Mouse (Mus musculus): ENCODE measurements around the gene Sv2b. TPM values are rescaled to one million over a fixed set of nuclear protein-coding genes. Genes with fewer than 3 reads are reported as not detected.
"Not testable (repeated sequence)": the region's sequence is repeated elsewhere in the genome, so short reads cannot be mapped to it uniquely, and the experiment has no call there.

Gene Sv2b
- polyA plus RNA-seq, 1 experiment from 2014 or later: 0.46 TPM

- no peaks in the 10 kb centered on the region for H3K36me3 ChIP-seq (ENCODE audit: control insufficient read depth, insufficient read depth)
- no peak overlapping the region for H3K9ac ChIP-seq (ENCODE audit: low read depth, low read length)
- H3K4me1 ChIP-seq (replicated peaks; ENCODE audit: control insufficient read depth, insufficient read depth, low read length): no peaks in the 10 kb centered on the region
- H3K4me3 ChIP-seq (ENCODE audit: low read depth, low read length): no peak overlapping the region
- no peak for TF ChIP-seq CTCF (IDR thresholded peaks at IDR 0.05; ENCODE audit: low read depth)
- H3K27ac ChIP-seq (ENCODE audit: low read depth, low read length): no peak overlapping the region
- 56% methylated on average over 4 of the region's 4 CpGs for WGBS
- H3K27me3 ChIP-seq (replicated peaks; ENCODE audit: control insufficient read depth, insufficient read depth, low read length): no peaks in the 10 kb centered on the region
- no peaks in the 10 kb centered on the region for H3K9me3 ChIP-seq (ENCODE audit: control insufficient read depth)
- H3K4me2 ChIP-seq (replicated peaks; ENCODE audit: low read depth): no peak overlapping the region
- no peak for ATAC-seq
These were observed 99.8 kb downstream of the Sv2b start for GRCm38 (mm10) chr7:75209221-75209641.

- H3K4me2 ChIP-seq (replicated peaks; ENCODE audit: low read depth): no peak overlapping the region
- no peak for ATAC-seq
- 90% methylated on average over 3 of the region's 3 CpGs for WGBS
These were observed 101.0 kb downstream of the Sv2b start for GRCm38 (mm10) chr7:75207965-75208644.

GRCm38 (mm10) chr7:75206671-75207070 is 102.4 kb downstream of the Sv2b start:
- H3K27me3 ChIP-seq (replicated peaks; ENCODE audit: control insufficient read depth, insufficient read depth, low read length): no peaks in the 10 kb centered on the region
- no peak overlapping the region for H3K27ac ChIP-seq (ENCODE audit: low read depth, low read length)
- no peak overlapping the region for H3K4me3 ChIP-seq (ENCODE audit: low read depth, low read length)
- H3K4me2 ChIP-seq (replicated peaks; ENCODE audit: low read depth): no peak overlapping the region
- no peak overlapping the region for H3K9ac ChIP-seq (ENCODE audit: low read depth, low read length)
- 88% methylated on average over 3 of the region's 3 CpGs for WGBS
- TF ChIP-seq CTCF (IDR thresholded peaks at IDR 0.05; ENCODE audit: low read depth): no peak
- no peak for ATAC-seq
- no peaks in the 10 kb centered on the region for H3K36me3 ChIP-seq (ENCODE audit: control insufficient read depth, insufficient read depth)
- H3K4me1 ChIP-seq (replicated peaks; ENCODE audit: control insufficient read depth, insufficient read depth, low read length): no peaks in the 10 kb centered on the region
- no peaks in the 10 kb centered on the region for H3K9me3 ChIP-seq (ENCODE audit: control insufficient read depth)

More at GRCm38 (mm10) chr7:75207965-75208644, 101.0 kb downstream of the Sv2b start:
- Histone ChIP-seq H3K9me3 (ENCODE audit: control insufficient read depth) (no peaks in the 10 kb centered on the region), H3K9ac (ENCODE audit: low read depth, low read length) (no peak overlapping the region), H3K36me3 (ENCODE audit: control insufficient read depth, insufficient read depth) (no peaks in the 10 kb centered on the region), H3K4me1 (replicated peaks; ENCODE audit: control insufficient read depth, insufficient read depth, low read length) (no peaks in the 10 kb centered on the region), H3K4me3 (ENCODE audit: low read depth, low read length) (no peak overlapping the region), H3K27me3 (replicated peaks; ENCODE audit: control insufficient read depth, insufficient read depth, low read length) (no peaks in the 10 kb centered on the region), H3K27ac (ENCODE audit: low read depth, low read length) (no peak overlapping the region)
- TF ChIP-seq CTCF (IDR thresholded peaks at IDR 0.05; ENCODE audit: low read depth): no peak

- H3K27ac ChIP-seq (ENCODE audit: low read depth, low read length): no peak overlapping the region
- no peak overlapping the region for H3K4me3 ChIP-seq (ENCODE audit: low read depth, low read length)
- TF ChIP-seq CTCF (IDR thresholded peaks at IDR 0.05; ENCODE audit: low read depth): no peak
- ATAC-seq: no peak
- H3K9me3 ChIP-seq (ENCODE audit: control insufficient read depth): no peaks in the 10 kb centered on the region
- no peak overlapping the region for H3K9ac ChIP-seq (ENCODE audit: low read depth, low read length)
- no peaks in the 10 kb centered on the region for H3K27me3 ChIP-seq (replicated peaks; ENCODE audit: control insufficient read depth, insufficient read depth, low read length)
- H3K4me1 ChIP-seq (replicated peaks; ENCODE audit: control insufficient read depth, insufficient read depth, low read length): no peaks in the 10 kb centered on the region
- no peaks in the 10 kb centered on the region for H3K36me3 ChIP-seq (ENCODE audit: control insufficient read depth, insufficient read depth)
- H3K4me2 ChIP-seq (replicated peaks; ENCODE audit: low read depth): no peak overlapping the region
- 78% methylated on average over 3 of the region's 3 CpGs for WGBS
These were observed 103.7 kb downstream of the Sv2b start for GRCm38 (mm10) chr7:75205386-75205785.

GRCm38 (mm10) chr7:75194919-75195230 is 114.2 kb downstream of the Sv2b start:
- H3K4me1 ChIP-seq (replicated peaks; ENCODE audit: control insufficient read depth, insufficient read depth, low read length); H3K9ac ChIP-seq (ENCODE audit: low read depth, low read length); H3K4me2 ChIP-seq (replicated peaks; ENCODE audit: low read depth); H3K9me3 ChIP-seq (ENCODE audit: control insufficient read depth); H3K4me3 ChIP-seq (ENCODE audit: low read depth, low read length); H3K36me3 ChIP-seq (ENCODE audit: control insufficient read depth, insufficient read depth); H3K27ac ChIP-seq (ENCODE audit: low read depth, low read length); ATAC-seq; H3K27me3 ChIP-seq (replicated peaks; ENCODE audit: control insufficient read depth, insufficient read depth, low read length): not testable (repeated sequence)
- WGBS: 94% methylated on average over 1 of the region's 1 CpGs

- WGBS: 89% methylated on average over 4 of the region's 4 CpGs
- ATAC-seq: no peak
- no peak overlapping the region for H3K9ac ChIP-seq (ENCODE audit: low read depth, low read length)
- no peaks in the 10 kb centered on the region for H3K9me3 ChIP-seq (ENCODE audit: control insufficient read depth)
- no peak for TF ChIP-seq CTCF (IDR thresholded peaks at IDR 0.05; ENCODE audit: low read depth)
- H3K4me3 ChIP-seq (ENCODE audit: low read depth, low read length): no peak overlapping the region
- no peak overlapping the region for H3K4me2 ChIP-seq (replicated peaks; ENCODE audit: low read depth)
- no peaks in the 10 kb centered on the region for H3K27me3 ChIP-seq (replicated peaks; ENCODE audit: control insufficient read depth, insufficient read depth, low read length)
- H3K4me1 ChIP-seq (replicated peaks; ENCODE audit: control insufficient read depth, insufficient read depth, low read length): no peaks in the 10 kb centered on the region
- no peak overlapping the region for H3K27ac ChIP-seq (ENCODE audit: low read depth, low read length)
- no peaks in the 10 kb centered on the region for H3K36me3 ChIP-seq (ENCODE audit: control insufficient read depth, insufficient read depth)
These were observed 114.7 kb downstream of the Sv2b start for GRCm38 (mm10) chr7:75194158-75194918.
